Mouse (Mus musculus): ENCODE measurements around the gene Olfr56.
"Not testable (repeated sequence)": the region's sequence is repeated elsewhere in the genome, so short reads cannot be mapped to it uniquely, and the experiment has no call there.

- not testable (repeated sequence) for TF ChIP-seq CTCF (IDR thresholded peaks at IDR 0.05; ENCODE audit: control insufficient read depth, insufficient read depth, insufficient read length); MYOG (IDR thresholded peaks at IDR 0.05; ENCODE audit: control insufficient read depth, extremely low read depth, insufficient read length)
These were observed 97.5 kb downstream of the Olfr56 start, which contains the start of gene Ifi47 for GRCm38 (mm10) chr11:49076001-49076757.

All from C2C12 (cell line).